Mouse (Mus musculus) heart, embryonic 14.5 days (tissue): Measurements from ENCODE around the gene Galnt3. TPM values are rescaled to one million over a fixed set of nuclear protein-coding genes. Genes with fewer than 3 reads are reported as not detected.

Experiments
- ATAC-seq: fragments of 200-750 bp; cut with Nextera tagmentation; 2 replicates; pipeline ENCODE4 v1.8.0; 2017; ENCODE audit warnings: low read depth, moderate TSS enrichment; ENCODE audit not compliant: insufficient number of reproducible peaks, insufficient read depth, low FRiP score
- H3K27ac ChIP-seq, 2 experiments: fragments of 200-500 bp in 1 of 2; fragments of 300-500 bp in 1 of 2; sonication (generic) in 1 of 2; replicated peaks in 1 of 2; 2 replicates each; pipeline ENCODE4 v1.5.1; 2012 to 2014; ENCODE audit warnings: low read depth in 2 of 2, low read length in 2 of 2, control low read depth in 1 of 2, mild to moderate bottlenecking in 1 of 2, mixed read lengths in 1 of 2; ENCODE audit not compliant: control insufficient read depth in 1 of 2, insufficient read depth in 1 of 2
- H3K27me3 ChIP-seq: fragments of 300-500 bp; sonication (generic); 2 replicates; pipeline ENCODE4 v1.6.1; 2014; ENCODE audit warnings: mild to moderate bottlenecking, low read length, control low read depth; ENCODE audit not compliant: control insufficient read depth, insufficient read depth
- H3K36me3 ChIP-seq: fragments of 300-500 bp; sonication (generic); 2 replicates; pipeline ENCODE4 v1.6.1; 2014; ENCODE audit warnings: mild to moderate bottlenecking, control low read depth, low read length, mixed read lengths; ENCODE audit not compliant: control insufficient read depth, insufficient read depth
- H3K4me1 ChIP-seq, 2 experiments: fragments of 200-500 bp in 1 of 2; fragments of 300-500 bp in 1 of 2; sonication (generic) in 1 of 2; 2 replicates each; pipeline ENCODE4 v1.6.1; 2012 to 2014; ENCODE audit warnings: low read length in 2 of 2, control low read depth in 1 of 2, mixed read lengths in 1 of 2; ENCODE audit not compliant: control insufficient read depth in 2 of 2, insufficient read depth in 2 of 2
- H3K4me2 ChIP-seq: fragments of 300-500 bp; sonication (generic); 2 replicates; pipeline ENCODE4 v1.6.1; 2014; ENCODE audit warnings: mild to moderate bottlenecking, low read length
- H3K4me3 ChIP-seq, 2 experiments: fragments of 200-500 bp in 1 of 2; fragments of 300-500 bp in 1 of 2; sonication (generic) in 1 of 2; 2 replicates each; pipeline ENCODE4 v1.5.1; 2012 to 2014; ENCODE audit warnings: low read length in 2 of 2, mild to moderate bottlenecking in 2 of 2, control low read depth in 1 of 2, low read depth in 1 of 2, moderate library complexity in 1 of 2; ENCODE audit not compliant: control insufficient read depth in 1 of 2, insufficient read depth in 1 of 2
- H3K9ac ChIP-seq: fragments of 300-500 bp; sonication (generic); 2 replicates; pipeline ENCODE4 v1.6.1; 2014; ENCODE audit warnings: mild to moderate bottlenecking, low read length
- H3K9me3 ChIP-seq: fragments of 300-500 bp; sonication (generic); 2 replicates; pipeline ENCODE4 v1.6.1; 2016; ENCODE audit warnings: low read length, control low read depth; ENCODE audit not compliant: control insufficient read depth
- WGBS: fragments of 180-500 bp; shearing (Covaris S2); extraction: QIAGEN DNeasy Blood & Tissue Kit; methylation state at CpG from one replicate; pipeline ENCODE4 v1.1.7; 2014; 5-methylcytosine and 5-hydroxymethylcytosine counted together
- polyA plus RNA-seq: library from polyadenylated mRNA; unstranded; fragments of >200 nt; fragmentation: Nextera tagmentation; extraction: Ambion mirVana; gene quantifications from 2 replicates; pipeline ENCODE4 v1.2.1, GENCODE M21; 2014

Gene Galnt3
- polyA plus RNA-seq, 1 experiment from 2014 or later = 0.45 TPM

- WGBS = 39% methylated on average over 3 of the region's 3 CpGs
- H3K4me2 ChIP-seq = no peak overlapping the region
- no peak overlapping the region for H3K27ac ChIP-seq
- no peaks in the 10 kb centered on the region for H3K4me1 ChIP-seq
- H3K4me3 ChIP-seq = no peak overlapping the region
- no peak overlapping the region for H3K9ac ChIP-seq
- no peaks in the 10 kb centered on the region for H3K9me3 ChIP-seq
- no peaks in the 10 kb centered on the region for H3K36me3 ChIP-seq
- ATAC-seq = no peak
- H3K27me3 ChIP-seq = no peaks in the 10 kb centered on the region
Observed at GRCm38 (mm10) chr2:66150531-66150930, 25.7 kb upstream of the Galnt3 start.

GRCm38 (mm10) chr2:66148654-66149230, 23.9 kb upstream of the Galnt3 start:
- H3K4me2 ChIP-seq = no peak overlapping the region
- no peaks in the 10 kb centered on the region for H3K9me3 ChIP-seq
- H3K9ac ChIP-seq = no peak overlapping the region
- H3K27ac ChIP-seq = no peak overlapping the region
- no peak for ATAC-seq
- H3K27me3 ChIP-seq = no peaks in the 10 kb centered on the region
- WGBS = 75% methylated on average over 10 of the region's 10 CpGs
- H3K36me3 ChIP-seq = no peaks in the 10 kb centered on the region
- no peaks in the 10 kb centered on the region; a peak in 1 of 4 replicates for H3K4me1 ChIP-seq
- no peak overlapping the region for H3K4me3 ChIP-seq

DNA sequence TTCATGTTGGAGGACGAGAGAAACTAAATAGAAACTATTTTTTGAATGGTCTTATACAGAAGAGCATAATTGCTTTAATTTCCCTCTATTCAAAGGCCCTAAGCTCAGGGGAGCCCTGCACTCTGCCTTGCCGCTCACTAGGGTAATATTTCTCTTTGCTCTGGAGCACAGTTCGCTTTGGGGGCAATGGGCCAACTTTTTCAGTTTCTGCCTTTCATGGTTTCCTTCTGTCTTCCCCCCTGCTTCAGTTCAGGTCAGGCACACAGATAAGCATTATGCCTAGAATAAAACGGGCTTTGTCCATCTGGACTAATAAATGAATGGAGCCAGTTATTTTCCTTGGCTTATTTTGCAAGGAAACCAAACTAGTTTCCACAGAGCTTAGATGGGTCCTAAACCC, 21.7 kb upstream of the Galnt3 start:
- WGBS = 53% methylated on average over 4 of the region's 4 CpGs
- no peaks in the 10 kb centered on the region for H3K27me3 ChIP-seq

GRCm38 (mm10) chr2:66144770-66145169, 20.0 kb upstream of the Galnt3 start:
- 41% methylated on average over 5 of the region's 5 CpGs for WGBS
- no peak overlapping the region for H3K9ac ChIP-seq
- H3K9me3 ChIP-seq = no peaks in the 10 kb centered on the region
- H3K27ac ChIP-seq = no peak overlapping the region
- no peak overlapping the region for H3K4me2 ChIP-seq
- H3K36me3 ChIP-seq = no peaks in the 10 kb centered on the region
- H3K27me3 ChIP-seq = no peaks in the 10 kb centered on the region
- ATAC-seq = no peak
- no peaks in the 10 kb centered on the region; a peak in 1 of 4 replicates for H3K4me1 ChIP-seq
- no peak overlapping the region for H3K4me3 ChIP-seq

More for the DNA sequence above, 21.7 kb upstream of the Galnt3 start:
- Histone ChIP-seq H3K9me3 (no peaks in the 10 kb centered on the region), H3K36me3 (no peaks in the 10 kb centered on the region), H3K27ac (no peak overlapping the region), H3K4me3 (no peak overlapping the region), H3K4me2 (no peak overlapping the region), H3K4me1 (no peaks in the 10 kb centered on the region; a peak in 1 of 4 replicates), H3K9ac (no peak overlapping the region)
- no peak for ATAC-seq

GRCm38 (mm10) chr2:66143284-66143683, 18.5 kb upstream of the Galnt3 start:
- Histone ChIP-seq H3K27ac (no peak overlapping the region), H3K9me3 (no peaks in the 10 kb centered on the region), H3K4me2 (no peak overlapping the region), H3K4me1 (no peaks in the 10 kb centered on the region; a peak in 1 of 4 replicates), H3K9ac (no peak overlapping the region), H3K27me3 (no peaks in the 10 kb centered on the region), H3K4me3 (no peak overlapping the region), H3K36me3 (no peaks in the 10 kb centered on the region)
- WGBS = 85% methylated on average over 4 of the region's 4 CpGs
- ATAC-seq = no peak

GRCm38 (mm10) chr2:66142711-66143110, 17.9 kb upstream of the Galnt3 start:
- H3K27me3 ChIP-seq = no peaks in the 10 kb centered on the region
- no peak overlapping the region for H3K4me3 ChIP-seq
- 85% methylated on average over 2 of the region's 2 CpGs for WGBS
- H3K36me3 ChIP-seq = no peaks in the 10 kb centered on the region
- H3K9ac ChIP-seq = no peak overlapping the region
- no peak overlapping the region for H3K27ac ChIP-seq
- no peaks in the 10 kb centered on the region for H3K9me3 ChIP-seq
- no peaks in the 10 kb centered on the region; a peak in 1 of 4 replicates for H3K4me1 ChIP-seq
- ATAC-seq = no peak
- no peak overlapping the region for H3K4me2 ChIP-seq

- Histone ChIP-seq H3K4me1 (no peaks in the 10 kb centered on the region; a peak in 1 of 4 replicates), H3K4me3 (no peak overlapping the region), H3K36me3 (no peaks in the 10 kb centered on the region), H3K9me3 (no peaks in the 10 kb centered on the region), H3K27ac (no peak overlapping the region), H3K9ac (no peak overlapping the region), H3K4me2 (no peak overlapping the region), H3K27me3 (no peaks in the 10 kb centered on the region)
- WGBS = 98% methylated on average over 2 of the region's 2 CpGs
- ATAC-seq = no peak
Observed at GRCm38 (mm10) chr2:66142268-66142667, 17.5 kb upstream of the Galnt3 start.

DNA sequence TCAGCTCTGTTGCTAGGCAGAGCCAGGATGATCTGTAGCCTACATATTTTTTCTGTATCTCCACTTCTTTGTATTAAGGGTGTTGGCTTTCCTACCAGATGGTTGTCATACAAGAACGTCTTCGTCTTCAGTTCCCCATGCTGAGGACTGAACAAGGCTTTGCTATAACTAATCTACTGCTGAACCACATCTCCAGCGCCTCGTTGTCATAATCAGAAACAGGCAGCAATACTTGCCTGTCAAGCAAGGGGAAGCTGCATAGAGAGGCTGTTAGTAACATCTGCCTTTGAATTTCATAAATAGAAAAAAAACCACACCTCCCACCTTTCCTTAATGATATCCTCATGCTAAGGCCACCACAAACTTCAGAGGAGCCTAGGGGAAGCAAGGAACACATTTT, 15.5 kb upstream of the Galnt3 start:
- Histone ChIP-seq H3K27me3 (no peaks in the 10 kb centered on the region), H3K9me3 (no peaks in the 10 kb centered on the region), H3K27ac (no peak overlapping the region), H3K36me3 (no peaks in the 10 kb centered on the region), H3K4me3 (no peak overlapping the region), H3K4me1 (no peaks in the 10 kb centered on the region; a peak in 1 of 4 replicates), H3K4me2 (no peak overlapping the region), H3K9ac (no peak overlapping the region)
- 68% methylated on average over 4 of the region's 4 CpGs for WGBS
- no peak for ATAC-seq
